Mouse (Mus musculus): Measurements from ENCODE around the gene Oas3. TPM values are rescaled to one million over a fixed set of nuclear protein-coding genes. Genes with fewer than 3 reads are reported as not detected.
A peak's percentile ranks its signal among the peaks of the same experiment; 100 is the strongest.

The Oas3 gene
- total and polyA plus RNA-seq, 3 experiments: 0.05 to 0.94 (median 0.07) TPM

- no peaks in the 10 kb centered on the region for H3K36me3 ChIP-seq (ENCODE audit: control insufficient read depth, insufficient read depth, low read length)
- no peak overlapping the region for H3K9ac ChIP-seq (ENCODE audit: low read depth, low read length)
- H3K79me2 ChIP-seq (replicated peaks; ENCODE audit: control insufficient read depth, insufficient read depth, low read length): no peaks in the 10 kb centered on the region
- peak in 1 of 2 experiments; percentile 27 for DNase-seq
- H3K4me1 ChIP-seq (ENCODE audit: control insufficient read depth, insufficient read depth, low read length): no peaks in the 10 kb centered on the region
- intact Hi-C loops (cut with DNase I): no loop called here
- H3K27ac ChIP-seq: no peak overlapping the region
- H3K27me3 ChIP-seq (ENCODE audit: control insufficient read depth, insufficient read depth, low read length): peaks cover 16% of the 10 kb centered on the region
- H3K4me3 ChIP-seq: no peak overlapping the region
- TF ChIP-seq EP300 (IDR thresholded peaks at IDR 0.05; ENCODE audit: insufficient read depth, low read depth, low read length) (no peak), POLR2A (IDR thresholded peaks at IDR 0.05; ENCODE audit: insufficient read depth, low read depth, low read length) (no peak), CTCF (IDR thresholded peaks at IDR 0.05) (no peak)
- WGBS: 9% methylated on average over 16 of the region's 16 CpGs
Measured at GRCm38 (mm10) chr5:120706541-120706940, 70.9 kb downstream of the Oas3 start.

DNA sequence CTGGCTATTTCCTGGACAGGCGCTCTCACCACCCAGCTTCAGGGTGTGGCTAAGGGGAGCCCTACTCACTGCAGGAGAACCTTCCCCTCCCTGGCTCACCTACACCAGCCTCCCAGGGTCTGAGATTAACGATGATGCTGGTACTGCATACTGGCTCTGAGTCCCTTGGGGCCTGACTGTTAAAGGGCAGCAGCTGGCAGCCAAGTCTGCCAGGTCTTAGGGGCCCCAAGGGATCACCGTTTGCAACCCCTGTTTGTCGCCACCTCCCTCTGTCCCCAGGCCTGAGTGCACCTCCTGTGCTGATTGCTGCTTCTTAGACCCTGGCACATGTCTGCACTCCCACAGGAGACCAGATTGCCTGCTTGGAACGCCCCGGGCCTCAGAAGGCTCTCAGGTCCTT, 73.0 kb downstream of the Oas3 start:
- no peaks in the 10 kb centered on the region for H3K36me3 ChIP-seq (ENCODE audit: control insufficient read depth, insufficient read depth, low read length)
- H3K27ac ChIP-seq: no peak overlapping the region
- TF ChIP-seq CTCF (IDR thresholded peaks at IDR 0.05) (no peak), EP300 (IDR thresholded peaks at IDR 0.05; ENCODE audit: insufficient read depth, low read depth, low read length) (no peak), POLR2A (IDR thresholded peaks at IDR 0.05; ENCODE audit: insufficient read depth, low read depth, low read length) (no peak)
- intact Hi-C loops (cut with DNase I): no loop called here
- DNase-seq: no peak
- no peaks in the 10 kb centered on the region for H3K79me2 ChIP-seq (replicated peaks; ENCODE audit: control insufficient read depth, insufficient read depth, low read length)
- H3K4me3 ChIP-seq: no peak overlapping the region
- H3K27me3 ChIP-seq (ENCODE audit: control insufficient read depth, insufficient read depth, low read length): no peaks in the 10 kb centered on the region
- H3K9ac ChIP-seq (ENCODE audit: low read depth, low read length): no peak overlapping the region
- H3K4me1 ChIP-seq (ENCODE audit: control insufficient read depth, insufficient read depth, low read length): no peaks in the 10 kb centered on the region
- WGBS: 51% methylated on average over 6 of the region's 6 CpGs

DNA sequence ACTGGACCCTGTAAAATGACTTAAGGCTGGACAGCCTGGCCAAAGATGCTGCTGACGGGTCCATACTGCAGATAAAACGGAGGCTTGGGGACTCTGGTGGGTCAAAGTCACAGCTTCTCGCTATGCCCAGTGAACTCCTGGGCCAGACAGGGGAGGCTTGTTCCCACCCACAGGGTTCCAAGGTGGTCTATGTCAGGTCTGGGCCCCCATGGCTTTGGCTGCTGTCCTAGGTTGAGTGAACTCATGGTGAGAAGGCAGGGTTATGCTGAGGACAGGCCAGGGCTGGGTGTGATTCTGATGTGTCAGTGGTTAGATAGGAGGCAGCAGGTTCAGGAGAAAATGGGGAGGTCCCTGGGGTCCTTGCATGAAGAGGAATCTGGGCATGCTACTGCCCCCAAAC, 73.8 kb downstream of the Oas3 start:
- no peak overlapping the region for H3K27ac ChIP-seq
- DNase-seq: no peak
- H3K9ac ChIP-seq (ENCODE audit: low read depth, low read length): no peak overlapping the region
- no peaks in the 10 kb centered on the region for H3K27me3 ChIP-seq (ENCODE audit: control insufficient read depth, insufficient read depth, low read length)
- TF ChIP-seq EP300 (IDR thresholded peaks at IDR 0.05; ENCODE audit: insufficient read depth, low read depth, low read length) (no peak), POLR2A (IDR thresholded peaks at IDR 0.05; ENCODE audit: insufficient read depth, low read depth, low read length) (no peak), CTCF (IDR thresholded peaks at IDR 0.05) (no peak)
- no peaks in the 10 kb centered on the region for H3K79me2 ChIP-seq (replicated peaks; ENCODE audit: control insufficient read depth, insufficient read depth, low read length)
- WGBS: 68% methylated on average over 3 of the region's 3 CpGs
- H3K4me3 ChIP-seq: no peak overlapping the region
- intact Hi-C loops (cut with DNase I): no loop called here
- H3K36me3 ChIP-seq (ENCODE audit: control insufficient read depth, insufficient read depth, low read length): no peaks in the 10 kb centered on the region
- no peaks in the 10 kb centered on the region for H3K4me1 ChIP-seq (ENCODE audit: control insufficient read depth, insufficient read depth, low read length)

Other genes with a start within 250 kb of the Oas3 start
- 10 to 100 TPM; 30.7 to 35.1 TPM for gene Tpcn1, start 189.0 kb downstream of the Oas3 start, total RNA-seq (2021)
- gene Tpcn1, start 189.0 kb downstream of the Oas3 start, polyA plus RNA-seq (2012; rRNA removed): 53.7 and 59.7 TPM in 2 replicates
- gene Iqcd, start 188.6 kb downstream of the Oas3 start, total RNA-seq (2021): not detected
- 0.14 and 0.20 TPM in 2 replicates for gene Iqcd, start 188.6 kb downstream of the Oas3 start, polyA plus RNA-seq (2012; rRNA removed)
- gene Rita1, start 165.1 kb downstream of the Oas3 start, total RNA-seq (2021): 10 to 100 TPM; 14.2 to 16.0 TPM
- 15.3 and 21.7 TPM in 2 replicates for gene Rita1, start 165.1 kb downstream of the Oas3 start, polyA plus RNA-seq (2012; rRNA removed)
- gene Ddx54, start 164.9 kb downstream of the Oas3 start, total RNA-seq (2021): 10 to 100 TPM; 21.4 to 22.5 TPM
- gene Ddx54, start 164.9 kb downstream of the Oas3 start, polyA plus RNA-seq (2012; rRNA removed): 16.2 and 18.2 TPM in 2 replicates
- gene Cfap73, start 143.4 kb downstream of the Oas3 start, total RNA-seq (2021): not detected
- 0.16 TPM in 1 of 2 replicates, not detected in the other for gene Cfap73, start 143.4 kb downstream of the Oas3 start, polyA plus RNA-seq (2012; rRNA removed)
- gene Rasal1, start 128.8 kb downstream of the Oas3 start, total RNA-seq (2021): not detected
- 0.06 and 0.33 TPM in 2 replicates for gene Rasal1, start 128.8 kb downstream of the Oas3 start, polyA plus RNA-seq (2012; rRNA removed)
- 1 to 10 TPM; 2.1 to 2.7 TPM for gene Dtx1, start 65.7 kb downstream of the Oas3 start, total RNA-seq (2021)
- 3.5 and 4.2 TPM in 2 replicates for gene Dtx1, start 65.7 kb downstream of the Oas3 start, polyA plus RNA-seq (2012; rRNA removed)
- 1 to 10 TPM in 1 of 2 experiments, under 1 TPM in 1; 0.55 to 1.0 TPM for gene Oas2, start 27.8 kb downstream of the Oas3 start, total RNA-seq (2021)
- 9.6 and 11.3 TPM in 2 replicates for gene Oas2, start 27.8 kb downstream of the Oas3 start, polyA plus RNA-seq (2012; rRNA removed)
- not detected for gene Oas1e, start 17.9 kb upstream of the Oas3 start, total RNA-seq (2021)
- gene Oas1e, start 17.9 kb upstream of the Oas3 start, polyA plus RNA-seq (2012; rRNA removed): not detected in 2 replicates
- under 1 TPM; 0.26 to 0.36 TPM for gene Oas1c, start 34.9 kb upstream of the Oas3 start, total RNA-seq (2021)
- gene Oas1c, start 34.9 kb upstream of the Oas3 start, polyA plus RNA-seq (2012; rRNA removed): 0.85 and 1.3 TPM in 2 replicates
- not detected for gene Oas1f, start 69.7 kb upstream of the Oas3 start, total RNA-seq (2021)
- not detected in 2 replicates for gene Oas1f, start 69.7 kb upstream of the Oas3 start, polyA plus RNA-seq (2012; rRNA removed)
- gene Oas1h, start 83.8 kb upstream of the Oas3 start, total RNA-seq (2021): not detected
- not detected in 2 replicates for gene Oas1h, start 83.8 kb upstream of the Oas3 start, polyA plus RNA-seq (2012; rRNA removed)
- under 1 TPM in 1 of 2 experiments, not detected in 1; 0.34 TPM for gene Oas1g, start 110.0 kb upstream of the Oas3 start, total RNA-seq (2021)
- gene Oas1g, start 110.0 kb upstream of the Oas3 start, polyA plus RNA-seq (2012; rRNA removed): 1.0 and 1.5 TPM in 2 replicates
- gene Oas1a, start 129.9 kb upstream of the Oas3 start, total RNA-seq (2021): under 1 TPM; 0.63 to 0.84 TPM
- 2.6 and 3.4 TPM in 2 replicates for gene Oas1a, start 129.9 kb upstream of the Oas3 start, polyA plus RNA-seq (2012; rRNA removed)
- gene Oas1d, start 136.9 kb upstream of the Oas3 start, total RNA-seq (2021): not detected
- gene Oas1d, start 136.9 kb upstream of the Oas3 start, polyA plus RNA-seq (2012; rRNA removed): not detected in 2 replicates
- gene Rph3a, start 232.4 kb upstream of the Oas3 start, total RNA-seq (2021): not detected
- 0.06 TPM in 1 of 2 replicates, not detected in the other for gene Rph3a, start 232.4 kb upstream of the Oas3 start, polyA plus RNA-seq (2012; rRNA removed)

Data from heart, adult 2 months (tissue).